Mouse (Mus musculus) brain, embryonic 14.5 days (tissue): Measurements from ENCODE around the gene Fkbp8.

Experiments used
- CTCF ChIP-seq: fragments of 200-500 bp; IDR thresholded peaks from 2 replicates; pipeline ENCODE4 v1.5.1; 2012; ENCODE audit warnings: inconsistent platforms, mild to moderate bottlenecking, moderate library complexity, borderline replicate concordance; ENCODE audit not compliant: insufficient read depth, insufficient read length; ENCODE audit errors: extremely low read depth
- POLR2A ChIP-seq: fragments of 200-500 bp; IDR thresholded peaks from 2 replicates; pipeline ENCODE4 v1.6.1; 2012; ENCODE audit warnings: mild to moderate bottlenecking, inconsistent platforms, borderline replicate concordance; ENCODE audit not compliant: poor library complexity, insufficient read depth, insufficient read length, severe bottlenecking; ENCODE audit errors: extremely low read depth

GRCm38 (mm10) chr8:70490061-70490879 is 37.3 kb upstream of the Fkbp8 start:
- TF ChIP-seq CTCF, result no peak
- TF ChIP-seq POLR2A, result no peak
